Mouse (Mus musculus) B cell, adult 67 days (primary cell): ENCODE results near the gene Nemp2. TPM values are rescaled to one million over a fixed set of nuclear protein-coding genes. Genes with fewer than 3 reads are reported as not detected.

Source experiments
- total RNA-seq, 2 experiments: library from RNA; stranded (reverse); gene quantifications; 4 replicates each; pipeline ENCODE4 v1.2.4; 2023

Nemp2 gene
- 10 to 100 TPM; 46.8 to 61.6 TPM for total RNA-seq

DNA sequence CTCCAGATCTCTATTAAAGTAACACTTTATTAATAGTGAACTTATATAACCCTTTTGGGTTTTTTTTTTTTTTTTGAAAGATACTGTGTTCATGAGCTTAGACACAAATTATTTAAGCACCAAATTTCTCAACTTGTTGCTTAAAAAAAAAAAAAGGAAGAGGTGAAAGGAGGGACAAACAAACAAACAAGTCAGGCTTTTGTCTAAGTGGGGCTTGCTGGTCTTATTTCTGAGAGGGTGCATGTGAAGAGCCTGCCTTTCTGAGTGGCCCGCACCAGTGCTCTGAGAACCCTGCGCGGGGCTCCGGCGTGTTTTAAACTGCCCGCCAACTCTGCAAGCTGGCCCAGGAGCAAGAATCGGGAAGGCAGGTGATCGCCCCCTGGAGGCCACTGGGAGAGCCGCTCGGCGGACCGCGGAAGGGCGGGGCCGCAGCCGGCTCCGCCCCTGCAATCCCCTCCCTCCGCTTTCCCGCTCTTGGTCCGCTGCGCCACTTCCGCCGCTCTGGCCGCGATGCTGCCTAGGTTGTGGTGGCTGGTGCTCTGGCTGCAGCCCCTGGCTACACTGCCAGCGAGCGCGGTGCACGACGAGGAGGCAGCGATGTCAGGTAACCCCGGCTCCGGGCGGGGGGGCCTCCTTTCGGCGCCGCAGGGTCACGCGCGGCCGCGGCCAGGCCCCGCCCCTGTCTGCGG, at the start of gene Nemp2:
Gene Nemp2 (plus strand): TSS at position 456 of the 689 bp plus-strand sequence.

Other genes starting within 250 kb of the Nemp2 start
- gene Nab1, start 130.0 kb upstream of the Nemp2 start, total RNA-seq = 10 to 100 TPM; 55.8 to 58.6 TPM
- gene Mfsd6, start 96.8 kb downstream of the Nemp2 start, total RNA-seq = 1 to 10 TPM; 6.2 to 8.8 TPM
- gene Inpp1, start 187.0 kb downstream of the Nemp2 start, total RNA-seq = 10 to 100 TPM; 13.5 to 20.8 TPM
- gene Hibch, start 214.2 kb downstream of the Nemp2 start, total RNA-seq = 10 to 100 TPM; 22.2 to 22.3 TPM